Mouse (Mus musculus) megakaryocyte, embryonic 14.5 days (primary cell): Measurements from ENCODE around the gene Rhbdd3.

Experiments
- FLI1 ChIP-seq: IDR thresholded peaks from 2 replicates; pipeline ENCODE4 v1.6.1; 2012; ENCODE audit warnings: low read length, inconsistent platforms, mixed read lengths
- GATA1 ChIP-seq: IDR thresholded peaks from 3 replicates; pipeline ENCODE4 v1.6.1; 2012; ENCODE audit warnings: mixed read lengths, low read length, inconsistent platforms, borderline replicate concordance

- no peak for TF ChIP-seq GATA1
- no peak for TF ChIP-seq FLI1
Observed at GRCm38 (mm10) chr11:5074882-5075281, 23.8 kb upstream of the Rhbdd3 start.
